Mouse (Mus musculus) left cerebral cortex, adult 9 months (tissue): ENCODE measurements around the gene Map4k5.

Experiments
- DNase-seq, 2 experiments: peaks; one replicate each; pipeline ENCODE4 v3.0.0; 2022; ENCODE audit warnings: low spot score in 2 of 2

Map4k5 gene

GRCm38 (mm10) chr12:69788380-69788779 lies 104.6 kb downstream of the Map4k5 start:
- DNase-seq = no peak

DNA sequence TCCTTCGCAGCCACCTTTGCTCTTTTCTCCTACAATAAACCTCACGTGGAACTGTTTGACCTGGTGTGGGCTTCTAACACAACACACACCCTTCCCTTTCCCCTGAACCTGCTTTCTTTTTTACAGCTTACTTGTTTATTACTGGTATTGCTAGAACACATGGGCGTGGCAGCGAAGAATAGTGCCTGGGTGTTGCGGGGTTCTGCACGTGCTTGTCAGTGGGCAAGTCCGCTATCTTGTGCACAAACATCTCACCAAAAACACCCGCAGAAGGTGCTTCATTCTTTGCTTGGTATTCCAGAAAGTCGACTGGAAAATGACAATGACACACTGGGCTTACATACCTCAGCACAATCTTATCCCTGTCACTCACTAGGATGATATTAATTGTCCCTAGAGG lies 107.5 kb downstream of the Map4k5 start:
- DNase-seq = no peak

DNA sequence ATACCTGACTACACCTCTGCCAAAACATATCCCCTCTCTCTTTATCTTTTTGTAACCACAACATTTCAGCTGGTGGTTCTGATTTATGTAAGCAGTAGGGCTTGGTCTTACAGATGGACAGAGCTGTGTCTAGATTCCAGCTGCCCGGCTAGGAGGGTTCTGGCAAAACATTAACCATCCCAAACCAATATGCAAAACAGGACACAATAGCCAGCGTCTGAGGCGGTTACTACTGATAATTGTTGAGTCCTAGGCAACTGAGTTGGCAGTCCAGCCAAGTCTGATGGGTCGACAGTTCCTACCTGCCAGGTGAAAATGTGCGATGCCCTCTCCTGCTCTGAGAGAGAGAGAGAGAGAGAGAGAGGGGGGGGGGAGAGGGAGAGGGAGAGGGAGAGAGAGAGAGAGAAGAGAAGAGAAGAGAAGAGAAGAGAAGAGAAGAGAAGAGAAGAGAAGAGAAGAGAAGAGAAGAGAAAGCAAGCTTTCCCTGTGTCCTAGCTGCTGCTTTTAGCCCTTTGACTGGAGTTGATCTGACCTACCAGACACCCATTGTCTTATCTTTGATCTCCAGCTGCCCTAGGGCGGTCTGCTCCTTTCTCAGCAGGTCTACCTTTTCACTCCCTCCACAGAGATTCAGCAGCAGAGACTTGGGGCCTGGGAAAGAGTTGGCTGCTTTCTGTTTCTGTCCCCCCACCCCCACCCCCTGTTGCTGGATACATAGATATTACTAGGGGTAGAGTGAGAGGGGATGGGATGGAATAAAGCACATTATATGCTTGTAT lies 109.6 kb downstream of the Map4k5 start:
- DNase-seq = no peak

GRCm38 (mm10) chr12:69781935-69782650 lies 110.9 kb downstream of the Map4k5 start:
- DNase-seq = no peak

GRCm38 (mm10) chr12:69781480-69781879 lies 111.5 kb downstream of the Map4k5 start:
- no peak for DNase-seq

GRCm38 (mm10) chr12:69777957-69778356 lies 115.0 kb downstream of the Map4k5 start:
- DNase-seq = no peak

DNA sequence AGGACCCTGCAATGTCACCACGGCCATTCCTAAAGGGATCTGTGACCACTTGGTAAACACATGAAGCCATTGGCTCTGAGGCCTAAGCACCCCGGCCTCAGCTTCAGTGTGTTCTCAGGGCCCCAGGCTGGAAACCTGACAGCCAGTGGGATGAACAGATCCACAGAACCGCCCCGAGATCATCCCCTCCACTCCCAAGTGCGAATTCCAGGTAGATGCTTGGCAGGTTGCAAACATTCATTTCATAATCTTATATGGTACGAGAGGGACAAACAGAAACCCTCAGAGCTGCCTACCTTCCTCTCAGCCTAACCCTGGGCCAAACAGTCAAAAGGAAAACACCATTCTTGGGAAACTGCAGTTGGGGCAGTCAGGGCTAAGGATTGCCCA lies 115.7 kb downstream of the Map4k5 start:
- no peak for DNase-seq

DNA sequence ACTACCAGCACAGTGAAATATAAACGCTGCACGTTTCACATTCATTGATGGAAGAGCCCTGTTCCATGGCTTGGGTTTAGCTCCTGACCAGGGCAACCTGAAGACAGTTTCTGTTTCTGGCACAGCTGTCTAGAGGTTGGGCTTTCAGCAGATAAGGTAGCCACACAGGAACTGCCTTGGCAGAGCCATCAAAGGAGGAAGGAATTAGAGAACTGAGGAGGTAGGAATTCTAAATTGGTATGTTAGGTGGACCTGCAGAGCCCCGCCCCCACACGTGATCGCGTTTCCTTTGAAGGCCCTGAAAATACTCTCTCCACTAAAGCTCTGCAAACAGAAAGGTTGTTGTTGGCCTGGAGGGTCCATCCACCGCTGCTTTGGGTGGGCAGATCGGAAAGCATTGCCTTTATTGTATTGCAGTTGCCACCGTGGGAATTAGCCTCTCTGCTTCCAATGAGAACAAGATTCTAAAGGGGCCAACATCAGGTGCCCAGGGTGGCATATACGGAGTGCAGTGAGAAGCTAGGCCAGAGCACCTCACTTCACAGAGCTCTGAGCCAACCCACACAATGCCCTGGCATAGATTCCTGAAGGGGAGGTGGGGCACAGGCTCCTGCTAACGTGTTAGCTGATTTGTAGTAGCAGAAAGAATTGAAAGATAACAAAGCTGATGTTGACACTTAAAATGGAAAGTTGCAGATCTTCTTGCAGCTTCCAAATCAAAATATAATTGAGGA lies 116.2 kb downstream of the Map4k5 start:
- DNase-seq = no peak

GRCm38 (mm10) chr12:69768841-69769240 lies 124.2 kb downstream of the Map4k5 start:
- DNase-seq = no peak

DNA sequence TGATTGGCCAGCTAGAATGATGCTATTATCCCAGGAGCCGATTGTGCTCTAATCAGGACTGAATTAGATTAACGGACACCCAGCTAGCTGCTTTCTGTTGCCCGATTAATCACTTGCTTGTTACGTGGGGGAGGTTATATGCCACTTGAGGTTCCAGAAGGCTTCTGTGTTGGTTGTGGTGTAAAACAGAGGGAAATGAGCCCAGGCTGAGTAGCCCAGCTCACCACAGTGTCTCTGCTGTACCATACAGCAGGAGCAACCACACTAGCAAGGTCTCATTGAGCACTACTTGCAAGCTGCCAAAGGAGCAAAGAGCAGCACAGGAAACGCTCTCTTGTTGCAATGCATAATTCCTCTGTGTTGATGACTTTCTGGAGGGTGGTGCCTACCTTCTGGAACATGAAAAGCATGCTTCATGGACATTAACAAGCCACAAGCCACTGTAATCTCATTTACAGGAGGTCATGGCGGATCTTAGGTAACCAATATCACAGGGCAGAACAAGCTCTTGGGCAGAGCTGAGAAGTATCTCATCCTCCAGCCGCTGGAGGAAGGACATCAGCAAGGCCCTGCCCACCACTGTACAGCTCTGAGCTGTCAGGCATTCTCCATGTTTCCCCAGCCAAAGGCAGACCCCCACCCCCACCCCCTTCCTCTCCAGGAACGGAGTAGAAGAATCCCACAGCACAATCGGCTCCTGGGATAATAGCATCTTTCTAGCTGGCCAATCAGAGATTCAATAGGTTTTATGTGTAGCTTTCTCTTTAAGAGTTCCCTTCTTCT lies 125.3 kb downstream of the Map4k5 start:
- no peak for DNase-seq

- DNase-seq = no peak
These were observed 126.7 kb downstream of the Map4k5 start for GRCm38 (mm10) chr12:69766185-69766904.

DNA sequence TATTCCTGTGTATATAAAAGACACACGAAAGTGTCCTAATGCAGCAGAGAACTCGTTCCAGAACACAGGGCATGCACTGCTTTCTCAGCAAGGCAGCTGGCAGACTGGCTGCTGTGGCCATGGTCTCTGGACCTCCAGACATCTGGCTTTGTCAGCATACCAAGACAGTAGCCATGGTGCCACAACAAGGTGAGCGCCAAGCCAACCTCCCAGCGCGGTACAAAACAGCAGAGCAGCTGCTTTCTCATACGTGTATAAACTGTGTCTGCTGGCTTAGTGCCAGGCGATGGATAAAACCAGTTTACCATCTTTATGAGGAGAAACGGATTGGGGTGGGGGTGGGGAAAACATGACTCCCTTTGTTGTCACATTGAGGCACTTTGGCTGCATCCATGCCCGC lies 127.5 kb downstream of the Map4k5 start:
- no peak for DNase-seq

- DNase-seq = no peak
These were observed 131.4 kb downstream of the Map4k5 start for GRCm38 (mm10) chr12:69761603-69762002.

DNA sequence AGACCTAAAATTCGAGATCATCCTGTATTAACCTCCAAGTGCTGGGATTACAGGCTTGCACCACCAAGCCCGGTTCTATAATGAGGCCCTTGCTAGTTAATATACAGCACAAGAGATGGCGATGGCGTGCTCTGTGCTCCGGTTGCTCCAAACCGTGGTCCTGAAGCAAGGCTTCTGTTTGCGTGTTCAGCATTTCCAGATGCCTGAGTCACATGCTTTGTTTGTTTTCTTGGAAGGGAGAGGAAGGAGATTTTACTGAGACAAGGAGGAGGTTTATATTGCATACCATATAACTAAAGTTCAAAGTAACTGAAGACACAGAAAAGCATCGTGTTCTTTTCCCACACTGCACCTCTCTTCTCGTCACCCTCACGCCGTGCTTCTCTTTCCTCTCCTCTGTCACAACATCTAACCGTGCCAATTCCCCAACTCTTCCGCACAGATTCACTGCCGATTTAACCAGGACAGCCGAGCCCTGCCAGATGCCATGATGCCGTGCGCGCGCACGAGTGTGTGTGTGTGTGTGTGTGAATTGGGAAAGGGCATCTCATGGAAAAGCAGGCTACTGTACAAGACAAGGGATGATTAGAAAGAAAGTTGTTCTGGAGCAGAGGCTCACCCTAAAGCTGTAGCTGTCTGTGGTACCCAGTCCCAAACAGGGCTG lies 132.1 kb downstream of the Map4k5 start:
- DNase-seq = no peak

DNA sequence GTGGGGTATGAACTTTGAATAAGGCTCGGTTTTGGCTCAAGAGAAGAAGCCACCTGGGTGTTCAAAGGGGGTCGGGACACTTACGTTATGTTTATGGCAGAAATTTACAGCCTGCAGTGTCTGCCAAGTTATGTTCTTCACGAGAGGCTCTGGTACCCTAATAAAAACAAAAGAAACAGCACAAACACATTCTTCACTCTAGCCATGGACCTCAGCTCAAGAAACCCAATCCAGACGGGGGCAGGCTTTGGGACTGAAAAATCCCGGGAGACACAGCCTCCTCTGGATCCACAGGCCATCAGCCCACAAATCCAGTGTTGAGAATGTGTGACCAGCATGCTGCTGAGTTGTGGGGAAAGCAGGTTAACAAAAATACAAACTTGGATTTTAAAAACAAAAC lies 133.0 kb downstream of the Map4k5 start:
- DNase-seq = no peak

DNA sequence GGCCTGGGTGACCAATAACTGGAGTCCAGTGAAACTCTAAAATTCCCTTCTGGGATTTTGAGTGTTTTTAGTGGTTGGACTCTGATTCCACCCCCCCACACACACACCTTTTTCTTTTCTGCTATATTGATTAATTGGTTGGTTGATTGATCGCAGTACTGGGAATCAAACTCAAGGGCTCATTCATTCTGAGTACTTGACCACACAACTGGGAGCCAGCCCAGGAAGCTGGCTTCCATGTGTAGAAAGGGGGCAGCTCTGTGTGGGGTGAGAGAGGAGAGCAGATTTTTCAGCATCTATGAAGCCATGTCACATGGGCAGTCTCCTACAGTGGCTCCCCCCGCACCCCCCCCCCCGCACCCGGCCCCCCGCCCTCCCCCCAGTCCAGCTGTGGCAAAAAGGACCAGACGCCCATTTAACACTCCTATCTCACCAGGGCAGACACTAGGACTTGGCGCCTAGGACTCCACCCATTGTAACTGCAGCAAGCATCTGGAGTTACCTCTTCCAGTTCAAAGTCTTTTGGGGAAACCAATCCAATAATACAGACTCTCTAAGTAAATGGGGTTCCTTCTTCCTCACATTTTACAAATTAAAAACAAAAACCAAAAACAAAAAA lies 133.6 kb downstream of the Map4k5 start:
- DNase-seq = no peak

DNA sequence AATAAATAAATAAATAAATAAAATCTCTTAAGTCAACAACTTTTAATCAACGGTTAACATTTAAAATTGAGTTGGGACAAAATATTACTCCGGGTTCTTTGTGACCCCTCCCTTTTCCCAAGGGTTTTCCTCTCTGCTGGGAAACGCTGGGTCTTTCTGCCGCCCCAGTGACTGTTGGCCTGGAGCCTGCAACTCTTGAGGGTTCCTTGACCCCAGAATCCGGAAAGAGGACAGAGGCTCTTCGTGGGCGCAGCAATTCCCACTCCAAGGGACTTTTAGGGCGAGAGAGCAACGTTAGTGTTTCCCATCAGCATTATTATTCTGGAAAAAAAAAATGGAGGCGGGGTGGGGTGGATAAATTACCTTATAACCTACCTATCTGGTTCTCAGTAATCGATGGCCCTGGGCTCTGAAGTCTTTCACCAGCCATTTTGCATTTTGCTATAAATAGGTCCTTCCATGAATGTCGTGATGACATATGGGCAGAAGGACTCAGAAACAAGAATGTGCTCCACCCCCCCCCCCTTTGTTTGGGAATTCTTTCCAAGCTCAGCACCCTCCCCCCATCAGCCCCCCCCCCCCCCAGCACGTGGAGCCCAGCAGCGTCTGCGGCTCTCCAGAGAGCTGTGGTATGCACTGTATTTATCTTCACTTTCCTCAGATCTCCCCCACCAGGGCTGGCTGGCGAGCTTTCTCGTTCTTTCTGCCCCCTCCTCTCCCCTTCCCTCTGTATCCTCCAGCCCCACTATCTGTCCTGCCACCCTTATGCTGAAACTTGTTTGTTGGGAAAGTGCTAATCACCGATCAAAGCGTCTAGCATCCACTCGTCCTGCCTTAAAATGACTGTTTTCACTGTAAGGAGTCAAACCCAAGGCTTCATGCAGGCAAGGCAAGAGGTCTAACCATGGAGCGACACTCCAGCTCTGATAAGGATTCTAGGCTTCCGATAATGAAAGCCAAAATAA lies 134.5 kb downstream of the Map4k5 start:
- DNase-seq = no peak

DNA sequence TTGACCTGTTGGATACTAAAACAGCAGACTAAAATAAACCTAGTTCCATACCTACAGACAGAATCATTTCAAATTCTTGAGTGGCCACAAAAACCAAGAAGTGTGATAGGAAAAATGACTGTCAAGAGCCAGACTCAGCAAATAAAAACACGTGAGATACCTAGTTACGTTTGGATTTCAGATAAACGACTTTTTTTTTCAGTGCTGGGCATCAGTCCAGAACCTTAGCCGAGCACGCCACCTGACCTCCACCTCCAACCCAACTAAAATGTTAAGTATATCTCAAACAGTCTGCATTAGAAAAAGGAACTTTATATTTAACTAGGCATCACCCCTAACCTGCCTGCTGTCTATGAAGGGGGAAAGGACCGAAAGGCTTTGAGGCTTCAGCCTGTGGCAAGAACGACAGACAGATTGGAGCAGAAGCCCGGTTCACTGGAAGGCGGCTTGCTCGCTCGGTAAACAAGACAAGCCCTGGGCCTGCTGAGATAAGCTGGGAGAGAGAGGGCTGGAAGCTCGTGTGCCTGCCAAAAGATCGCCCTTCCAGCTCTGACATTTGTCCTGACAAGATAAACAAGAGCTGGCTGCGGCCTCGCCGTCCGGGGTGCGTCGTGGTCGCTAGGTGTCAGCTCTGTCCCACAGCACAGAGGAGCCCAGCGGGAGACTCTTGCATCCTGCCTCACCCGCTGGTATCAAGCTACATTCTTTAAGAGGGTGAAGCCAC lies 135.4 kb downstream of the Map4k5 start:
- DNase-seq = peak; percentile 16 to 72
